Mouse (Mus musculus) NIH3T3 (cell line): ENCODE data around the gene Tnik.

Source experiments
- DNase-seq: peaks from one replicate; pipeline ENCODE4 v3.0.0-alpha.2; 2012; ENCODE audit warnings: low read depth

Gene Tnik

DNA sequence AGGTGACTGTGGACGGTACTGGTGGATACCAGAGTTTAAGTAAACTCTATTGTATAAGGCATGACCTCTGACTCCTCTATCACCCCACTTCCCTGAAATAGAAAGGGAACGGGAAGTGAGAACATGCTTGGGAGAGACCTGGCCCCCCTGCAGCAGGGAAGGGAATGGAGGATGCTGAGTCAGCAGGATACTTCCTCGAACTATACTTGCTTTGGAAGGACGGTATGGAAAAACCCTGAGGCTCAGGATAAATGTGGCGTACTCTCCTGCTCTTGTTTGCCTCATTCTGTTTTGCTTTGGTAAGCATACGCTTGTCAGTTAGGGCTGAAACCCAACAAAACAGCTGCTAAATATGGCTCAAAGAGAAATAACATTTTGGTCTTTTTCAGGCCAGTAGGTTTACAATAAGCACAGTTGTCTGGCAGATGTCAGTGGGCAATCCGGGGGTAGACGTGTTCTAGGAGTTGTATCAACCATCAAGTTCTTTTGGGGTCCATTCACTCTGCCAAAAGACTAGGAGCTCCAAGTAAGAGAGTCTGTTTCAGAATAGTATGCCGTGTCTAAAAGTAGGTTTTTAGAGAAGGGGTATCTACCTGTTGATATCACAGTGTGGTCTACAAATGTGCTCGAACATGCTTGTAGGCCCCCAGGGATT is 87.3 kb downstream of the Tnik start:
- DNase-seq: no peak

GRCm38 (mm10) chr3:28358391-28358790 is 95.4 kb downstream of the Tnik start:
- DNase-seq: no peak

GRCm38 (mm10) chr3:28359138-28359537 is 96.1 kb downstream of the Tnik start:
- peak; percentile 62 for DNase-seq

DNA sequence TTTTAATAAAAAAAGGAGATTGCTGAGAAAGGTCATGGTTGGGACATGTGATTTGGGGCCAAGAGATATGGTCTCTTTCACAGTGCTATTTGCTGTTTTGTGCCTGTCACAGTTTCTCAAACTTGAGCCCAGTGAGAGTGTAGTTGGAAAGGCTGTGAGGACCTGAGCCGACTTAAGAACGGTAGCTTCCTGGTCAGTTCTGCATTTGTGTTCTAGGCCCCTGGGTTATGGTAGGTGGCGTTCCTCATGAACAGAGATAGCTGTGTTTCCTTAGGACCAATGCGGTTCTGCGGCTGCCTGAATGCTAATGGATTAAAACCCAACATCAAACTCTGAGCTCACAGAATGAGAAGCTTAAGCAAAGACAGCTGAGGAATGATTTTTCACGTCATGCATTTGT is 98.0 kb downstream of the Tnik start:
- no peak for DNase-seq

DNA sequence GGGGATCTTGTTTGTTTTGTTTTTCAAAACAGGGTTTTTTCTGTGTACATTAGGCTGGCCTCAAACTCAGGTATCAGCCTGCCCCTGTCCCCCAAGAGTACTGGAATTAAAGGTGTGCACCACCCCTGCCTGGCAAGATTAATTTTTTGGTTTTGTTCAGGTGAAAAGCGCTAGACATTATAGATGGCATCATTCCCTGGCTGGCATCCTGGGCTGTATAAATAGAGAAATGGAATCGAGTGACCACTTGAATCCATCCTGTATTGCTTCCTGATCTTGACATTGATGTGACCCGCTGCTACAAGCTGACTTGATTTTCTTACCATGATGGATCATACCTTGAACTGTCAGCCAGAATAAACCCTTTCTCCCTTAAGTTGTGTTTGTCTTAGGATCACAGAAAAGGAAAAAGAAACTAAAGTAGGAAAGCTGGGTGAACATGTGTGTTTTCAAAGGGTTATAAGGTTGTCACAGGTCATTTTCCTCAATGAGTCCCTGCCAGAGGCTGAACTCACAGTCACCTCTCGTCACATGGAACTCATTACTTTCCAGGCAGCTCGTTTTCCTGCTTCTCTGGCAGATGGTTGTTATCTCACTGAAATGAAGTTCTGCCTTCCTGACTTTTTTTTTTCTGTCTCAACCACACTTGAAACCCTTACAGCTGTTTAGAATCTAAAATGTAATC is 100.6 kb downstream of the Tnik start:
- DNase-seq: no peak

DNA sequence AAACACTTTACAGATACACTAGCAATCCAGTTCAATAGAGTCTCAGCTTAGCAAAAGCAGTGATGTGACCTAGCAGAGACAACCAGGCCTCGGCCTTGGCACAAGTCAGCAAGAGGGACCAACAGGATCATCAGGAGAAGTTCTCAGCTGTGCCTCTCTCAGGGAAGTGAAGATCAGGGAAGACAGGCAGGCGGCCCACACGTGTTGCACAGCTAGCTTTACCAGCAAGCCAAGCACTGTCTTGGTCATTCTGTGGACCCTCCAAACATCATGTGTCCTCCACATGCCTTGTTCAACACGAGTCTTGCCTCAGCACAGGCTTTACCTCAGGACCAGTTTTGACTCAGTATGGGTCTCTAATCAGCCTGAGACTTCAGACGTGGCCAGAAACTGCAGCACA is 105.7 kb downstream of the Tnik start:
- DNase-seq: no peak

GRCm38 (mm10) chr3:28369266-28369665 is 106.3 kb downstream of the Tnik start:
- no peak for DNase-seq

GRCm38 (mm10) chr3:28369698-28370097 is 106.7 kb downstream of the Tnik start:
- DNase-seq: no peak

GRCm38 (mm10) chr3:28371583-28371982 is 108.6 kb downstream of the Tnik start:
- no peak for DNase-seq

- DNase-seq: peak; percentile 70
Observed at GRCm38 (mm10) chr3:28372459-28372858, 109.4 kb downstream of the Tnik start.

DNA sequence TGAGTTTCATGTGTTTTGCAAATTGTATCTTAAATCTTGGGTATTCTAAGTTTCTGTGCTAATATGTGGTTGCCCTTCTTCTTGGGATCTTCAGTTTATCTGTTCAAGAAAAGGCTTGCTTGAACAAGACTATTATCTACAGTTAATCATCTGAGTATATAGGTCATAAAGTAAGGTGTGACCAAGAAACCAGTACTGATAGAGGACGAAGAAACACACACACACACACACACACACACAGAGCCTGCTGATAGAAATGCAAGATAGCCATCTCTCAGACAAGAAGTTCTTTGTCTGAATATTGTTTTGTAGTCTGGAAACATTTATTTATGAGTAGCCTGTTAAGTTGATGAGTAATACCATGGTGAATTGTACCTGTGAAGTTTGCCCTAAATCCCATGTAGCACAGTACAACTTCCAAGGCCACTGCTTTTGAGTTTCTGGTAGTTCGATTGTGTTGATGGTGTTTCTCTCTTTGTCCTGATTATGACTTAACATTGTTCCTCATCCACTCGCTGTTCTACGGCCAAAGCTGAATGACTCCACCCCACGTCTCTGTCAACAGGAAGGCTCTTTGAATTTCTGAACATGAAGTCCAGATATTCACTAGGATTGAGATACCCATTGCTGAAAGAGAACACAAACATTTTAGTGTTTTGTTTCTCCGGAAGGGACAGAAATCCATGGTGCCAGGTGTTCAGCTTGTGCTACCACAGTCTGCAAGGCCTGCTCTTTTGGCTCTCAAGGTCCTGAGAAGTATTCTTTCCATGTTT is 111.9 kb downstream of the Tnik start:
- no peak for DNase-seq

DNA sequence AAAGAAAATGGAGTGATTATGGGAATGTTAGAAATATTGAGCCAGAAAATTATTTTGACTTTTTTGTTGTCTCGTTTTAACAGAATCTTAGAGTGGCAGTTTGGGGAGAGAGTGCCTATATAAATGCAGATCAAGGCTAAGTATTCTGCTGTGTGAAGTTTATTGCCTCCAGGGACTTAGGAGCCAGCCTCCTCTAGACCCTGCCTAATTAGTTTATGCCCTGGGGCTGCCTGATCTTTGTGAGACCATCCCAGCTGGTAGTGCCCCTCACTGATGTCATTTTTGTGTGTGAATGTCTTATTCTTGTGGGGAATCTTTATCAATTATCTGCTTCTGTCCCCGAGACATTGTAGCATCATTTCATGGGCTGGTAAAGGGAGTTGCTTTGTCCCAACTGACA is 117.2 kb downstream of the Tnik start:
- no peak for DNase-seq

DNA sequence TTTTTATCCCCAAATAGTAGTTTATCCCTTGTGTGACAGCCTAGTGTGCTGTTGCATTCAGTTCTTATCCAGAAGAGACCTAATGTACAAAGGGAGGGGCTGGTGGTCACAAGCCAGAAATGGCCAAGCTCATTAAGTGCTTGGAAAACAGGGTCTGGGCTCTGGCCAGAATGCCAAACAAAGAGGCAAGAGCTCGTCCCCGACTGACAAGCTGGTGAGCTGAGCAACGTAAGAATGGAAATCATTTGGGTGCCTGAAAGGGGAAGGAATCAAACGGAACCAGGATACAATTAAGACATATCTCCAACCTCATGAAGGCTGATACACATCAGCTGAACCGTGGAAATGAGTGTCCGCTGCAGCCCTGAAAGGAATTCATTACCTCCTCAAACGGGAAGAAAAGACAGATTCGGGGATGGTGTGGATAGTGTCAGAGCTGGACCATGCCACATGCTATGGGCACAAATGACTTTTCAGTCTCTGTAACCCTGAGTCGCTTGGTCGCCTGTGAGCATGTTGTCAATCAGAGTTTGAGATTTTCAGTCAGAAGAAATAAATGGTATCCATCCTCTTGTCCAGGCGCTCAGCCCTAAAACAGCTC is 120.6 kb downstream of the Tnik start:
- DNase-seq: no peak

DNA sequence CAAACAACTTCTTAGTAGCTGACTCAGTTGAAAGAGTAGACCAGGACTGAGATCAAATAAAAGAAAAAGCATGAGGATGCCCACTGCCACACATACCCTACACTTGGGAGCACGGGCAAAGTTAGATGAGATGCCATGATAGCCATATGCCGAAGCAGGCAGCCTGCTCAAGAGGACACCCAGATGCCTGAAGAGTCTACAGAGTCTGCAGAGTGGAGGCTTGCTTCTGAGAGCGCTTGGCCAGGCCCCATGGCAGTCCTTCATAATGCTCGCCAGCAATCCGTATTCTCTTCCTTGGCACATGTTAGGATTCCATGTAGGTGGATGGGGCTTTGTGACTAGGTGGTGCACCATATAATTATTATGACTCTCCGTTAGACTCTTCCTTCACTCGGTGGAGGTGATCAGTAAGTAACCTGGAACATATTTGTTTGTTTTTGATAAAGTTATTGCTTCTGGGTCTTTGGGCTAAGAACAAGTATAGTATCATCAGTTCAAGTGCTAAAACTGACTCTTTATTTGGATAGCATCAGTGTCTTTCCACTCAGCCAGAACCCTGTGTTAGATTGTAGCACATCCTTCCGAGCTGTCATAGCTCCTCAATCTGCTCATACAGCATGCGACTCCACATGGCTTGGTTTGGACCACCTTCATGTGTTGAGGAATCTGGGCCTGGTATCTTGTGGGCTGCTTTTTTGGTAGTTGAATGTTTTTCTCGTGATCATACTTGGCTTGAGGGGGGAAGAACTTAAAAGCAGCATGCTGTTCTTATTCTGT is 122.4 kb downstream of the Tnik start:
- DNase-seq: no peak

- no peak for DNase-seq
Observed at GRCm38 (mm10) chr3:28388540-28388939, 125.5 kb downstream of the Tnik start.

DNA sequence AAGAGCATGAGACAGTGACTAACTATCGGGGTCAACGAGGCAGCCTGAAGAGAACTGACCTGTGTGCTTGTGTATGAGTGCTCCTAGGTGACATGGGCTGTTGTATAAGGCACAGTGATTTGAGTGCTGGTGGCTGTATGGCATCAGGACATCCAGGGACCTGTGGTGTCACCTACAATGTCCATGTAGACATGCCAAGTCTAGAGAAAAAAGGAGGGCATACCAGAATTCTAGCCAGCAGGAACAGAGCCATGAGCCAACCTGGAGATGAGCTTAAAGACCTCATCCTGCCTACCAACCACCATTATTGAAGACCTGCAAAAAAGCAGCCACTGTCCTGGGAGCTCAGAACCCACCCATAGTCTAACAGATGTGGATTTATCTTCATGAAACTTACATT is 127.2 kb downstream of the Tnik start:
- no peak for DNase-seq

DNA sequence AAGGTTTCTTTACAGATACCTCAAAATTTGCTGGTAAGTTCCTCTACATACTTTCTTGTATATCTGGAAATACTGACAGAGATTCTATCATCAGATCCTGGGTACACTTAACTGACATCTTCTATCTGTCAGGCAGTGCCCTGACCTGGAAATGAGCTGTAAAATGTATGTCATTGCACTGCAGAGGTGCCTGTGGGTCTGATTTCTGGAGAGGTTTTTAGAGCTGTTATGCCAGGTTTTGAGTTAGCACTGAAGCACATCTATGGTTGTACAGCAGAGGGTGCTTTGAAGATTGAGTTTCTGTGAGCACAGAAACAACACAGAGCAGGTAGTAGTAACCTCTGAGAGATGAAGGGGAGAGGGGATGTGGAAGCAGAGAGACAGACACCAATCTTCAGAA is 129.5 kb downstream of the Tnik start:
- no peak for DNase-seq

DNA sequence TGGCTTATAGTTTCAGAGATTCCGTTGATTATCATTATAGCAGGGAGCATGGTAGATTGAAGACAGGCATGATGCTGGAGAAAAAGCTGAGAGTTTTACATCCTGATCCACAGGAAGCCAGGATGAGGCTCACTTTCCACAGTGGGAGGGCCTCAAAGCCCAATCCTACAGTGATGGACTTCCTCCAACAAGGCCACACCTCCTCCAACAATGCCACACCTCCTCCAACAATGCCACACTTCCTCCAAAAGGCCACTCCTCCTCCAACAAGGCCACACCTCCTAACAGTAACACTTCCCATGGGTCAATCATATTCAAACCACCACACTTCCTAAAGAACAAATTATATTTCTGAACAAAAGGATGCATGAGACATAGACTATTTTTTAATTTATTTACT is 135.8 kb downstream of the Tnik start:
- DNase-seq: no peak

- no peak for DNase-seq
Observed at GRCm38 (mm10) chr3:28399593-28400216, 136.7 kb downstream of the Tnik start.

DNA sequence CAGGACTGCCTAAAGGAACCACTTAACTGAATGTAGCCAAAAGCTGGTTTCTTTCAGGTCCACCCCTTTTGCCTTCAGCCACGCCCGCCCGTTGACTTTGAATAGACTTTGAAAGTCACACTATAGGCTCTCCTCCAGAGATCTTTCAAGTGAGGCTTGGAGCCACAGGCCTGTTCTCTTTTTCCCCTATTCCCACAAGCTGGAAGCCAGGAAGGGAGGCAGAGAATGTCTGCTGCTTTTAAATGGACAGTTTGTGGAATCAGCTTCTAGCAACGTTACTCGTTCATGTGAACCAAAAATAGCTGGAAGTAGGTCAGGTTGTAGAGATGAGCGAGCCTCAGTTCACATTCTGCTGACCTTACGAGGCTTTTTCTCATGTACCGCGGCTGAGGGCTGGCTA is 138.3 kb downstream of the Tnik start:
- no peak for DNase-seq

DNA sequence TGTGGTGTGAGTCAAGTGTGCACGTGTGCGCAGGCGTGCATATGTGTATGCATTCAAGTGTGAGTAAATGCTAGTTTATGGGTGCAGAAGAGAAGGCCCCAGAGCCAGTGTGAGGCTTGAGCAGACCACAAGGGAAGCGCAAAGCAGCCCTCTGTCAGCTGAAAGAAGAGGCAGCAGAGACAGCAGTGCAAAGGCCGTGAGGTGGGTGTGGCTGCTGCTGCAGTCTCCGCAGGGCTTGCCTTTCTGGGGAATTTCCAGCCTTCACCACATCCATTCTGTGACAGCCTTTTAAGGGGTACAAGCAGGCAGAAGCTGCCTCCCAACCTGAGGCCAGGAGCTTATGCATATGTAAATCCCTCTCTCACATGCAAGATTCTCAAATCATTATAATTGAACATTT is 139.2 kb downstream of the Tnik start:
- no peak for DNase-seq

DNA sequence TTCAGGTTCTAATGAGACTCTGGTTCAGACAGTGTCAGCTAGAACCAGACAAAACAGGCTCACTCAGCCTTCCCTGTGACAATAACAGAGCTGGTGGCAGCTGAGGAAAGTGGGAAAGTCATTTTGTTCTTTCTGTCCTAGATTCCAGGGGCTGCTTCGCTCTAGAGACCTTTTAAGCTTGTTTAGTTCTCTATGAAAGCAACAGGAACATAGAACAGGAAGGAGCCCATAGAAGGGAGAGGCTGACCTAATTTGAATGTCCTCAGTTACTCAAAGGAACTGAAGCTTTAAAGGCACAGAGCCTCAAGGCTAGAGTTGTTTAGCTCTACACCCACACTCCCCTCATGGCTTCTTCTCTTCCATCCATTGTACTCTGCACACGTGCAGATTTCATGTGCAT is 142.4 kb downstream of the Tnik start:
- no peak for DNase-seq
